Mouse (Mus musculus) cerebellum, postnatal 14 days (tissue): Measurements from ENCODE around the gene Nckap5.
A peak's percentile ranks its signal among the peaks of the same experiment; 100 is the strongest.

Experiments
- DNase-seq, 2 experiments: peaks; one replicate each; pipeline ENCODE4 v3.0.0; 2021; ENCODE audit warnings: mixed read lengths in 2 of 2

Gene Nckap5

DNA sequence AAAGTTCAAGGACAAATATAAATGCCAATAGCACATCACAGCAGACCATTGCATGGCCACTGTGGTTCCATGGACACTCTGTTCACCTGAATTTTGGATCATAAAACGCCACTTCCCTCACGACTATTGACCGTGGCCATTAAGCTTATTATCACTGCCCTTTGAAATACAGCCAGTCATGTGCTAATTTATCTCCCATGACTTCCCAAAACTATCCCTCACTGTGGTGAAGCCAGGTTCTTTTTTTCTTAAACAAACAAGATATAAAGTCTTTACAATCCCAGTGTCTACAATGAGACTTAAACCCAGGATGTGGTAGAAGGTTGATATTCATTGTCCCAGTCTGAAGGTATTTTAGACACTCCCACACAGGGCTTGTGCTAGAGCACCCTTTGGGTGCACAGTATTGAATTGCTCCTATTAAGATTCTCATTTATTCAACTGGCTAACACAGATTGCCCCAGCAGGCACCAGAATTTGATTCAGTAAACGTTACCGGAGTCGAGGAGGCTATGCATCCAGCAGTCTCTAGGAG, 293.3 kb downstream of the Nckap5 start:
- DNase-seq: no peak

DNA sequence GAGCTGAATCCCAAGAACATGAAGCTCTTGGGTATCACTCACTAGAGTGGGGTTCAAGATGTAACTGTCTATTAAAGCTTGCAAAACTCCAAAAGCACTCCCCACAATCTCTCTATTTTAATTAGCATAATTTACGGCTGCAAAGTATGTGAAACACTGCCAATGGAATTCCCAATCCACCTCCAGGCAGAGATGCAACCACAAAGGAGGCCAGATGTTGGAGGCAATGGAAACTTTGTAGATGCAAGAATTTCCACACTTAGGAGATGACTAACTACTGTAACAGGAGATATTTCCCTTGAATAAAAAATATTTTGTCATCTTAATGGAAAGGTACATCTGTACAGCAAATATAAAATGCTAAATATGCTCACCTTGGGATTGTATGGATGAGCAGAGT, 295.1 kb downstream of the Nckap5 start:
- no peak for DNase-seq

DNA sequence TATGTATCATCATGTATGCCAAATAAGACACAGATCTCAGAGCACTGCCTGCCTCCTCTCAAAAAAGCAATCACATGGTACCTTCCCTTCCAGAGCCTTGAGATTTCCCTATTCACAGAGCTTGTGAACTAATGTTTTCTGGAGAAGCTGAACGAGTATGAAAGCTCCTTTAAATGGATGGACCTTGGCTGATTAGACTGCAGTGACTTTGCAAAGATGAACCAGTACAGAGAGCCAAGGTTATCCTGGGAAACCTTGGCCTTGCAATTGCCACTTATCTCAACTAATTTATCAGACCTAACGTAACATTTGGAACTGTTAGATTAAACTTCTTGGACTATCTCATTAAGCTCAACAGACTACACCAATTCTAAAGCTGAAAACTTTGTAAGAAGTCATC, 296.6 kb downstream of the Nckap5 start:
- no peak for DNase-seq

DNA sequence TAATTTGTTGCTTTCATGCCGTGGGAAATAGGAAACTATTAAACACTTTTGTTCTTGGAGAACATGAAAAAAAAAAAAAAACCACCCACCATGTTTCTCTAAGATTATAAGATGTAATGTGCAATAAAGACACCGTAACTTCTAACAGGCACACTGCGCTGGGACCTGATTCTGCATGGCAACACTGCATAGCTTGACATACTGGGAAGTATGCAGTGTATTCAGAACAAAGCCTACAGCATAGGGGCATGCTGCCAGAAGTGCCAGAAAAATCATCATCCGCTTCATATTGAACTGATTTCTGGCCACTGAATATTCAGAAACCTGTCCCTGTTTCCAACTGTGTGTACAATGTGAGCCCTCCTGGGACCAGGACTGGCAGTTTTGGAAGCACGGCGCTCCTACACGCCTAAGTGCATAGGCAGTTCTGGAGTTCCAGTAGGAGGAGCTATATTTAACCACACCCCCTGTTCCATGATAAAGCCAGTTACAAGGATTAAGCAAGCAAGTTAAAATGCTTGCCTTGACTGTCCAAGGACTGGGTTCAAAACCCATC, 302.5 kb downstream of the Nckap5 start:
- DNase-seq: peak; percentile 24 to 27

DNA sequence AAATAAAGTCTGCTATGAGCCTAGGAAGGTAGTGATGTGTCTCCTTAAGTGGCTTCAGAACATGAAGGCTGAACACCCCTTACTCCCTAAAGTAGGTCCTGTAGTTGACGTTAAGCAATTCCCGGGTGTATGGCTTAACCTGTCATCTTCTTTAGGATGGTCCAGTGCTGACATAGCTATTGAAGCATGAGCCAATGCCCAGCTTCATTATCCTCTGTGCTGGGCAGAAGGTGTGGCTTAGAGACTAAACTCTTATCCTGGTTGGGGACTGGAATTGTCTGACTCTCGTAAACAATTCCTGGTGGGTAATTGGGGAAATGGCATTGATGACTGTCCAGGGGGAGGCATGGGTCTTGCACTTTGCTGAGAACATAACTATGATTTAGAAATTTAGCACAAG, 312.5 kb downstream of the Nckap5 start:
- DNase-seq: no peak

DNA sequence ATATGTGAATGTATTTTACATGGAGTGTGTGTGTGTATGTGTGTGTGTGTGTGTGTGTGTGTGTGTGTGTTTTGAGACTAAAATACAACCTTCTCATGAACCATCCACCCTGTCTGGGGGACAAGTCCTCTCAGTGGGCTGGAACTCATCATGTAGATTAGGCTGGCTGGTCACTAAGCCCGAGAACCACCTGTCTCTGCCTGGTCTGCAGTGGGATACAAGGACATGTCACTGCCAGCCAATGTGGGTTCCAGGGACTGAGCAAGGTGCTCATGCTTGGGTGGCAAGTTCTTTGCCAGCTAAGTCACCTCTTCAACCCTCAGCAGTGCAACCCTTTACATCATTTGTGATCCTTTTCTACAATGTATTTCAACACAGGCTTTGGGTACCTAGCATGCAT, 313.2 kb downstream of the Nckap5 start:
- DNase-seq: no peak

DNA sequence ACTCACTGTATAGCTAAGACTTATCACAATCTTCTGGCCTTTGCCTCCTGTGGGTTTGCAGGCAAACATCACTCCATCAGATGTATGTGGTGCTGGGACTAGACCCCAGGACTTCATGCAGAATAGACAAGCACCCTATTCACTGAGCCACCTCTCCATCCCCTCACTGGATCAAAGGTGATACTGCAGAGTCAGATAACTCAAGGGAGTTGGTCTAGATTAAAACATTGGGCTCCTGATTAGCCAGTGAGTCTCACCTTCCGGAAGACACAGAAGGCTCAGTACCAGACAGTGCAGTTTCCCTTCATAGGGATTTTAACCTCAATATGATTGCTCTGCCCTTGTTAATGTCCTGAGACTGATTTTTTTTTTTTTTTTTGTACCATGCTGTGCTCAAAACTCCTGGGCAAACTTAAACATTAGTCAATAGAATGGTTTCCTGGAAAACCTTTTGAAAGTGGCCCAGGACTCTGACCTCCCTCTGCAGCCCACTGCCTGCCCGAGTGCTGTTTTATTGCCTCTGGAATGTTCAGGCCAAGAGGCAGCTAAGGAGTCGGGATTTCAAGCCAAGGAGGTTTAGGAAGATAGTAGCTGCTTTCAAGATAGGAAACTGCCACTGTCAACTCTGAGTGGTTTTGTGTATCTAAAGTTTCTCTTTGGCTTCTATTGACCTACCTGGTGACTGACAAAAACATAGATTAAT, 315.4 kb downstream of the Nckap5 start:
- DNase-seq: no peak

DNA sequence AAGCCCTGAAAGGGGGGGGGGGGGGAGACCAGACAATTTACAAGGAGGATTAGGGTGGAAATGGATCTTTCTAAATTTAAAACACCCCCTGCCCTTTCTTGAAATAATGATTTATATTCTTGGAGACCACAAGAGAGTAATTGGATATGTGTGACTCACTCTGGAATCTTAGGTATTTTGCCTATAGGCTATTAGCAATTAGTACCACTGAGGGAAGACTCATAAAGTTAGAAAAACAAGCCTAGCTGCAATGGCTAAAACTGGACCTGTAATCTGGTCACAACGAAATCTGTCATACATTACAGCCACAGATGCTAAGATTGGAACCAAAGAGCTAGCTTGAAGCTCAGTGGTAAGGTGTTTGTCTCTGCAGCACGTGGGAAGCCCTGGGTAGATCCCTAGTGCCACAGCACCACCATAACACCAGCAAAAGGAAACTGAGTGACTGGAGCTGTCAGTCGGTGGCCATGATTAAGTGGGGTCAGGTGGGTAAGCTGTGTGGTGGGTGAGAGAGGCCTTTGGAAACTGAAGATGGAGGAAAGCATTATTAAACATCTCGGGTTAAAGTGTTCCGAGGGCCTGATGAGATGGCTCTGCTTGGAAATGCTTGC, 318.7 kb downstream of the Nckap5 start:
- no peak for DNase-seq

DNA sequence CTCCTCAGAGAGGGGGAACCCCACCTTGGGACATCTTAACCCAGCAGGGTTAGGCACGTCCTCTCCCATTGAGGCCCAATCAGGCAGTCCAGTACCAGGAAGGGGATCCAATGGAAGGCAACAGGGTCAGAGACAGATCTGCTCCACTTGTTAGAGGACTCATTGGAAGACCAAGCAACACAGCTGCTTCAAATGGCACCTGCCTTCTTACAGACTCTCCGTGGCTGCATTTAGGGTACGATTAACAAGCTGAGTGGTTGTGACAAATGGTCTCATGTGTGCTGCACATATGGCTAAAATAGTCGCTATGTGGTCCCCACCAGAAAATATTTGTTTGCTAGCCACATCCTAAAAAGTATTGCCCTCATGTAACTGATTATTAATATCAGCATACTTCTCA, 325.9 kb downstream of the Nckap5 start:
- no peak for DNase-seq

DNA sequence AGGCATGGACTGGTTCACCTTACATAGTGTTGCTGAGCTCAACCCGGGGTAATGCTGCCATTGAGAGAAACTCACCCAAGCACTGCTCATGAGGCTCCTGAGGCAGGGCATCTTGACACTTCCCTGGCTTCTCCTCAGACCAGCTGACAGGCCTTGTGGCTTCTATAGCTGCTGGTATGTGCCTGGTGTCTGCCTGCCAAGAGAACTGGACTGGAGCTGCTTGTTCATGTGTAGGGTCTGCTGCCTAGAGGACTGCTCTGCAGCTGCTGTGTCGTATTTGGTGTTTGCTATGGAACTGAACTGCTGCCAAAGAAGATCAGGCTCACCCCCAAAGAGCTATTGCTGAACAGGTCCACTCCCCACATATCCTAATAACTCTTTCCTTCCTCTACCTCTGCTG, 327.9 kb downstream of the Nckap5 start:
- DNase-seq: no peak

DNA sequence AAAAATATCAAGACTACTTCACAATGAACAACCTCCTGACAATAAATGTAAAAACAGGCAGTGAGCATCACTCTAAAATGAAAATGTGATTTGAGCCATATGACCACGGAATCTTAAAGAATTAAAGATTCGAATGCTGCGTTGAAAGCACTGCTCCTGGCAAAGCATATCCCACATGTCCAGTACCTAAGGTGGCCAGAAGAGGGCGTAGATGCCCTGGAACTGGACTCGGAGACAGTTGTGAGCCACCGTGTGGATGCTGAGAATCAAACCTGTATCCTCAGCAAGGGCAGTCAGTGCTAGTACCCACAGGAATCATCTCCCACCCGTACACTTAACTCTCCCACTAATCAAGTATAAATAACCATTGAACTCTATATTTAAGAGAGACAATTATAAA, 333.9 kb downstream of the Nckap5 start:
- DNase-seq: no peak

DNA sequence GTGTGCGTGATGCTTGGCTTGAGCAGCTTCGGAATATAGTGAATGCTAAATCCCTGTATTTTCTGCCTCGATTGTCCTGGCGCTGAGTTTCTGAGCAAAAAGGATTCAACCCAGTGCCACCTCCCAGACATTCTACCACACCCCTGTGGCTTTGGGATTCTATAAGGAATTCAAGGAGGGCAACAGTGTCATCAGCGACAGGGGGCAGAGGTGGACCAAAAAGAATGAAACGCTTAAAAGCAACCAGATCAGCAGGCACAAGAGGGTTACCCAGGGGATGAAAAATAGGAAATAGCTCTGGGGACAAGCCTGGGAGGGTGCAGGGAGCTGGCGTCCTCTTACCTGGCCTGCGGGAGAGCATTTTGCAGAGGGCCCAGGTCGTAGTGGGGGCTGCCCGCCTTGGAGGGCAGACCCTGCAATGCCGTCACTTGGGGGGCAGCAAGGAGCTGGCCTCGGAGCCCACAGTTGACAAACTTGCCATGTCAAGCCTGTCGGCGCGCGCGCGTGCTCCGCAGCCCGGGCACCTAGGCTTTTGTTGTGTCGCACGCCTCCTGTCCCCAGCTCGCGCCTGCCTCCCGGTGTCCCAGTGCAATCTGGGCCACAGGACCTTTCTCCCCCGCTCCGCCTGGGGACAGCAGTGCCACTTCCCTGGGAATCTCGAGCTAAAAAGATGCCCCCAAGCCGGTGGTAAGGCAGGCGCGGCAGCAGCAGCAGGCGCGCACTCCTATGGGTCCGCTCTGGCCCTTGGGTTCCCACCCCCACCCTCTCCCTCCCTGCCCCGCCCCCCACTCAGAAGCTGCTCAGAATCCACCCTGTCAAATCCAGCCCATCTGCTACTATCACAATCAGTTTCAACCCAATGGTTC, 338.2 kb downstream of the Nckap5 start:
- peak; percentile 23 to 25 for DNase-seq

DNA sequence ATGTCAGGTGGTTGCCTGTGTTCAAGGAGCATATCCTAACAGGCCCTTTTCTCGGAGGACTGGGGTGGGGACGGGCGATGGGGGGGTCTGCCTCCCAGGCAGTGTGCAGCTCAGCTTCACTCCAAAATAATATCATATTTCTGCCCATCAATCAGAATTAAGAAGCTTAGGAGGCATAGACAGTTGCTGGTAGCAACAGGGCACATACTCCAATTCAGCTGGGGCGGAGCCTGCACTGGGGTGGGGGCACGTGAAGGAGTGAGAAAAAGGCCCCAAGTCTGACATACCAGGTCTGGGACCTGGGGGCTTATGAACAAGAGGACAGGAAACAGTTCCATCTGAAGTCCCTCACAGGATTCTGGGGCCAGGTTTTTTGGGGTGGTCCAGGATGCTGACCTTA, 339.2 kb downstream of the Nckap5 start:
- no peak for DNase-seq

DNA sequence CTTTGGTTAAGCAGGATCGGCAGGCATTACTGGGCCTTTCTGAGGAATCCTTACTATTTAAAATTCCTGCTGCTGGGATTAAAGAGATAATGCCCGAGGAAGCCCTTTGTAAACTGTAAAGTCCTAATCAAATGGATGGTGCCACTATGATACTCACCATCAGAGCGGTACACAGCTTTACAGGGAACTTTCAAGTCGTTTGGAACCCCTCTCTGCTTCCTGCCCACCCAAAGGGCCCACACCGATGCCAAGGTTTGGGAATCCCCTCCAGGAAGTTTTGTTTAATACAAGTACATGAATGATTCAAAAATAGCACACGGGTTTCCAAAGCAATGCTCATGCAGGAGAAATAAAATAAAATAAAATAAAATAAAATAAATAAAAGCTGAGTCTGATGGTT, 340.3 kb downstream of the Nckap5 start:
- no peak for DNase-seq

DNA sequence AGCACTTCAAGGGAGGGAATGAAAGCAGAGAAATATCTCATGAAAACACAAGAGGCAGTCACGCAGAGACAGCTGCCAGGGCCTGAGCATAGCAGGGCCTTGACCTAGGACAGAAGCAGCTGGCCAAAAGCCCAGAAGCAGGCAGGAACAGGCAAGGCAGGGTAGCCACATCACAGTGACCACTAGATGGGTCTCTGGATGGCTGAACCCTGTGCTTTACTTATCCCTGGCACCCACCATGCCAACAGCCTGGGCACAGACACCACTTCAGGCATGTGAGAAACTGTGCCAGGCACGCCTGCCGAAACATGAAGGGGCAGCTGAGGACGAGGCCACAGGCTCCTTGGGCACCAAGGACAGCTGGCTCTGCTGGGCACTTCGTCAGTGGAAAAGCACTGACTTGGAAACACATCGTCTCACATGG, 345.9 kb downstream of the Nckap5 start:
- peak; percentile 44 to 60 for DNase-seq

DNA sequence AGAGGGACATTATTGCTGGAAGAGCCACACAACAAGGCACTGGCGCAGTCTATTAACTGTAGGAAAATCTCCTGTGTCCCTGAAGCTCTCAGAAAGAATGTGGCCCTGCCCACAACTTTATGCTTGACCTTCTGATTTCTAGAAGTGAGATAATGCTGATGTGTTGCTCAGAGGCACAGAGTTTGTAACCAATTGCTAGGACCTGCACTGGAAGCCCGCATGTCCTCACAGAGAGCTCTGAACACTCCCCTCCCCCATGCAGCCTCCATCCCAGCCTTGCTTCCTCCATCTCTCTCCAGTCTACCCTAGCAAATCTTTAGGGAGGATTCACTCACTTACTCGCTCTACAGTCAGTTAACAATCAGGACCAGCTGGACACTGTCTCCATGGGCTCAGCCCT, 346.9 kb downstream of the Nckap5 start:
- DNase-seq: no peak

DNA sequence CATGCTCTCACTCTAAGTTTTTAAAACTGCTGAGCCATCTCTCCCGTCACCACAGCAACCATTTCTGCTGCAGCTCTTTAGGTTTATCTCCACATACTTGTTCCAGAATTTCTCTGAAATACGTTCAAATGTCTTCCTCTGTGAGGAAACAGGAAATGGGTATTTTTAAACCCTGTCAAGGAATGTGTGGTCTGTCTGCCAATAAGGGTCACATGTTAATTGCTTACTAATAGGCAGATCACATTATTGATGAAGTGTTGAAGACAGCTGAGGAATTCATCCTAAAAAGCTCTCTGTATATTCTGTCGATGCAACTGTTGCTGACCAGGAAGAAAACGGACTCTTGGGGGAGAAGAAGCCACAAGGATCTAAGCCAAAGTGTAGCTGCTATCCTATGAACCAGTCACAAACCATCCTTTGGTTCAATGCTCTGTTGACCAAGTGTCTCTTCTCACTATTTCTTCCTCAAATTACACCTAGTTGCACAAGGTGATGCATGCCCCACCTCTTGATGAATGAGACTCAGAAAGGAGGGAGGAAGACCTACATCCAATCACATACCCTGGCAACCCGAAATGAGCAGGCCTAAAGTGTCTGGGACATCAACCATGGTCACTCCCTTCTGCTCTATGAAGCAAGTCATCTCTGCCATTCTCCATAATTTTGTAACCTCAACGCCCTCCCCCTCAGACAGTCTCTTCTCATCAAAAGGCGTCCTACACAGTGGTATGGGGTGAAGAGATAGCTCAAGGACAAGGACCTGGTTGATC, 349.0 kb downstream of the Nckap5 start:
- DNase-seq: no peak

DNA sequence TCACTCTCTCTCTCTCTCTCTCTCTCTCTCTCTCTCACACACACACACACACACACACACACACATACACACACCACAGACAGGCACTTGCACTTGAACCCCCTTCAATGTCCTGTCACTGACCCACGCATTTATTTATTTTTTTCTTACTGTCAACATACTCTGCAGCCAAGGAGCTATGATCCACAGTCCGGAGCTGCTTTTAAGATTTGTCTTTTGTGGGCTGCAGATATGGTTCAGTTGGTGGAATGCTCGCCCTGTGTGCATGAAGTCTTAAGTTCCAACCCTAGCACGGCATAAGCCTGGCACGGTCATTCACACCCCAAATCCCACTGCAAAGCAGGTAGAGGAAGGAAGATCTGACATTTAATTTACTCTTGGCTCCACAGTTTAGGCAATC, 357.6 kb downstream of the Nckap5 start:
- no peak for DNase-seq

DNA sequence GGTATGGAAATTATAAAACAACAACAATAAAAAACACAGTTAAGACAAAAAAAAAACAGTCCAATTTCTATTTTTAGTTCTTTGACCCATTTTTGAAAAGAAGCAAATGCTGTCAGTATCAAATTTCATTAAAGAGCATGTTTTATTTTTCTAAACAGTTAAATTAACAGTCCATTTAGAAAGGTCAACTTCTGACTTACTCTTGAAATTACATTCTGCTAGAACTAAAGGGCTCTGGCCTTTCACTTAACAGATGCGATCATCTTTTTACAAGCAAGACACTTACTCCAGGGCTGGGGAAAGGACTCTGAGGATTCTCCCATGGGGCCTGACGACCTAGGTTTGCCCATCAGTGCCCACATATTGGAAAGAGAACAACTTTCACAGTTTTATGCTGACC, 359.2 kb downstream of the Nckap5 start:
- no peak for DNase-seq

DNA sequence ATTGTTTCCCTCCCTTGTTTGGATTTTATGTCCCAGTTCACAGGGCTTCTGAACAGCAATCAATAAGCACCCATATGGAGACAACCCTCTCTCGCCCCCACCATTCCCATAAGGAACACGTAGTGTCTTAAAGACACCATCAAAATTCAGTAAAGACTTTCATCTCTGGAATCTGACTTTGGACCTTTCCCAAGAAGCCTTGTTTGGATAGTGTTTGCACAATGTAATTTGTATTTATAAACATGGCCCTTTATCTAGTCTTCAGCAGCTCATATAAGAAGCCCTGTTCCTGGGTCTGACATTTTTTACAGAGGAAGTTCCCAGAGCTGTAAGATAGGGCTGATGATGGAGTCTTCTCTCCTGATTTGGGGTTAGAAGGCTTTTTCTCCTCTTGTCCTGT, 359.7 kb downstream of the Nckap5 start:
- DNase-seq: no peak

DNA sequence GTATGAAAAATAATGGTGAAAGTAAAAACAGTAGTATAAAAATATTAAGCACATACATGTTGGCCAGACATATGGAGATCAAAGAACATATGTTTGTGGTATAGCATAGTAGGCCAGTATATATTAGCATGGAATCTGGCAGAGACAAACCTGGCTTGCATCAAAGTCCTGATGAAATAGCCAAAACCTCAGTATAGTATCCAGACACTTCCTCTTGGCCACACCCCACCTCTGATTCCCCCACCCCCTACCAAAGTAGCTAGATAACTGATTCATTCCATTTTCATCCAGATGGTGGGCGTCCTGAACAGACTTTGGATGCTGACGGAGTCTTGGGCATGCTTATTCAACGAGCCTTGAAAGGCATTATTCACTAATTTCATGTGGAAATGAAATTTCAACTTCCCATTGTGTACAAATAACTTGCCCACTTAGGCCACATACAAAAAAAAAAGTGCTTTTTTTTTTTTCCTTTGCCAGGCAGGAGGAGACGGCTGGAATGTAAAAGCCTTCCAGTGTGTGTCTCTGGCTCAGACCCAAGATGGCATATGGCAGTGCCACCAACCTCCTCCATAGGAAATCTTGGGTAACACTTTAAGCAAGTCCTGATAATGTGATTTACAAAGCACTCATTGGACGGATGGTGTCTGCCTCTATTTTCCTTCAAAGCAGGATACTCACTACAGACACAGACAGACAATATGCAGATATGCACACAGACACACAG, 360.6 kb downstream of the Nckap5 start:
- peak; percentile 65 to 78 for DNase-seq
